Mouse (Mus musculus) midbrain, embryonic 12.5 days (tissue): ENCODE data around the gene Sfmbt2. TPM values are rescaled to one million over a fixed set of nuclear protein-coding genes. Genes with fewer than 3 reads are reported as not detected.
"Not testable (repeated sequence)": the region's sequence is repeated elsewhere in the genome, so short reads cannot be mapped to it uniquely, and the experiment has no call there.

Source experiments
- ATAC-seq: fragments of 200-750 bp; cut with Nextera tagmentation; 2 replicates; pipeline ENCODE4 v1.8.0; 2017; ENCODE audit warnings: low read depth, moderate TSS enrichment, moderate library complexity; ENCODE audit not compliant: low FRiP score
- H3K27ac ChIP-seq: fragments of 300-500 bp; sonication (generic); replicated peaks from 2 replicates; pipeline ENCODE4 v1.5.1; 2016; ENCODE audit warnings: mild to moderate bottlenecking
- H3K27me3 ChIP-seq: fragments of 300-500 bp; sonication (generic); 2 replicates; pipeline ENCODE4 v1.6.1; 2016; ENCODE audit warnings: mild to moderate bottlenecking
- H3K36me3 ChIP-seq: fragments of 300-500 bp; sonication (generic); 2 replicates; pipeline ENCODE4 v1.6.1; 2016
- H3K4me1 ChIP-seq: fragments of 300-500 bp; sonication (generic); 2 replicates; pipeline ENCODE4 v1.6.1; 2016
- H3K4me2 ChIP-seq: fragments of 300-500 bp; sonication (generic); replicated peaks from 2 replicates; pipeline ENCODE4 v1.6.1; 2016; ENCODE audit warnings: mild to moderate bottlenecking, moderate library complexity
- H3K4me3 ChIP-seq: fragments of 300-500 bp; sonication (generic); 2 replicates; pipeline ENCODE4 v1.5.1; 2016; ENCODE audit warnings: mild to moderate bottlenecking
- H3K9ac ChIP-seq: fragments of 300-500 bp; sonication (generic); replicated peaks from 2 replicates; pipeline ENCODE4 v1.6.1; 2016; ENCODE audit warnings: mild to moderate bottlenecking, moderate library complexity
- H3K9me3 ChIP-seq: fragments of 300-500 bp; sonication (generic); 2 replicates; pipeline ENCODE4 v1.6.1; 2016; ENCODE audit warnings: mild to moderate bottlenecking
- WGBS: fragments of 180-500 bp; shearing (Covaris S2); methylation state at CpG from one replicate; pipeline ENCODE4 v1.1.7; 2016; 5-methylcytosine and 5-hydroxymethylcytosine counted together
- polyA plus RNA-seq: library from polyadenylated mRNA; unstranded; fragments of >200 nt; fragmentation: Nextera tagmentation; extraction: Ambion mirVana; gene quantifications from 2 replicates; pipeline ENCODE4 v1.2.1, GENCODE M21; 2016

Sfmbt2 gene
- 1.9 and 2.1 TPM in 2 replicates for polyA plus RNA-seq

DNA sequence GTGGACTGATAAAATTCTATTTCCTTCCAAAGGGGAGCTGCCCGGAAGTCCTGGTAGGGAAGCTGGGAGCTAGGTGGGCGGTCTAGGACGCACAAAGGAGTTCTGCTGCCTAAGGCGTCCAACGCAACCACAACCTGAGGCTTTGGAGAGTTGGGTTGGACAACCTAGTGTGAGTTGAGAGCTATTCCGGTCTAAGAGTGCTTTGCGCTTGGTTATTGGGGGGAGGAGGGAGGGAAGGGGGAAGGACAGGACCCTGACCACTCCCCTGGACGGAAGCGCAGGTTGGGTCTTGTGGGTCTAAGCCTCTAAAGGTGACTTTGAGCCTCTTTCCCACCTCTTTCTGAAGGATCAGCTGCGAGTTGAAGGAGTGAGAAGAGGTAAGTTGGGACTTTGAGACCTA lies at the start of gene Sfmbt2:
TSS of gene Sfmbt2 (plus strand) at position 335 of the 400 bp plus-strand sequence.
- under 1% methylated on average over 10 of the region's 10 CpGs for WGBS
- Histone ChIP-seq H3K27me3 (peaks cover 74% of the 10 kb centered on the region), H3K4me1 (peaks cover 14% of the 10 kb centered on the region), H3K9ac (no peak within 1 kb of the TSS), H3K27ac (no peak within 1 kb of the TSS), H3K9me3 (no peaks in the 10 kb centered on the region), H3K4me2 (no peak within 1 kb of the TSS), H3K4me3 (no peak within 1 kb of the TSS), H3K36me3 (no peaks in the 10 kb centered on the region)
- no peak for ATAC-seq

DNA sequence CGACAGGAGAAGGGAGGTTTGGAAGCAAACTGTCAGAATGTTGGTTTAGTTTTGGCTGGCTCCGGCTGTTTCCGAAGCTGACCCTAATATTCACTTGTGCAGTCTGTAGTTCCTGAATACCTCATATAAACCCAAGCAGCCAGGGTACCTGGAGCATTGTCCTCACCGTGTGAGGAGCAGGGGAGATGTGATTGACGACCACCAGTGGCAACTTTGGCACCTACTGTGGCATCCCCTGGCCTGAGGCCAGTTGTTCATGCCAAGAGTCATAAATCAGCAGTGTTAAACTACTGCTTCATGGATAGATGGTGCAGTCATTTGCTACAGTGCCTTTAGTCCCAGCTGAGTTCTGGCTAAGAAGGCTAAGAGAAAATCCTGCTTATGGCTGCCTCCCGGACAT lies 49.2 kb upstream of the Sfmbt2 start:
- 87% methylated on average over 6 of the region's 6 CpGs for WGBS
- H3K9ac ChIP-seq, result no peak overlapping the region
- H3K27ac ChIP-seq, result no peak overlapping the region

DNA sequence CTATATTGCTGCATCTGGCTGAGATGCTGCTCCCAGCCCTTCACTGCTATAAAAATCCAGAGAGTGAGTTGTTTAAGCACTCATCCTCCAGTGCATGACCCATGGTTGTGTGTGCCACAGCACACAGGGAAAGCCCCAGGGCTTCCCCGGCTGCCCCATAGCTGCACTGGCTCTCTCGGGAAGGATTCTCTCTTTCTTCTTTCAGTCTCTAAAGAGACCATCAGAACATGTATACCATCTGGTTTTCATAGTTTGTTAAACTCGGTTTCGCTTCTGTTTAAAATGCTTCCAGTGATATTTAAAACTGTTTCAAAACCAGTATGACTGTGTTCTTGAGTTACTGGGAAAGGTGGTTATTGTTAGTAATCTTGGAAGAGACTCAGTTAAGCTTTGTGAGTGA lies 47.1 kb upstream of the Sfmbt2 start:
- no peak overlapping the region for H3K4me2 ChIP-seq
- 84% methylated on average over 4 of the region's 4 CpGs for WGBS

More for the DNA sequence above, 49.2 kb upstream of the Sfmbt2 start:
- H3K4me1 ChIP-seq, result no peaks in the 10 kb centered on the region
- no peaks in the 10 kb centered on the region for H3K27me3 ChIP-seq
- H3K36me3 ChIP-seq, result no peaks in the 10 kb centered on the region
- no peak for ATAC-seq
- no peak overlapping the region for H3K4me3 ChIP-seq
- no peak overlapping the region for H3K4me2 ChIP-seq
- H3K9me3 ChIP-seq, result no peaks in the 10 kb centered on the region

DNA sequence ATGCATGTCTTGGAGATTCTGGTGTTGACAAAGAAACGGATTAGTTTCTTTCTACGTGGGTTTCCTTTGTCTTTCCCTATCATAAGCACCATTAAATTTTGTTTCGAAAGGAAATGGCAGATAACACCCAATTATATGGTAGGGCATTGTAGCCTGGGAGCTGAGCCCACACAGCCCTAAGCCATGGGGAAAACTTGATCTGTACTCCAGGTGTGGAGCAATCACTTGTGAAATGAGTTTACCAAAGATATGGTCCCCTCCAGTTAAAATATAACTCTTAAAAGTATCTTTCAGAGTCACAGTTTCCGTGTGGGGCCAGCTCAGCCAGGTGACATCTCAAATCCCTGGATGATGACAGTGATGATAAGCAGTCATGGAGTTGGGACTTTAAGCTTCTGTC lies 45.3 kb upstream of the Sfmbt2 start:
- no peaks in the 10 kb centered on the region for H3K36me3 ChIP-seq
- H3K27ac ChIP-seq, result no peak overlapping the region
- no peak overlapping the region for H3K9ac ChIP-seq
- ATAC-seq, result no peak
- H3K4me3 ChIP-seq, result no peak overlapping the region
- H3K4me1 ChIP-seq, result no peaks in the 10 kb centered on the region
- H3K4me2 ChIP-seq, result no peak overlapping the region
- no peaks in the 10 kb centered on the region for H3K27me3 ChIP-seq
- WGBS, result 83% methylated on average over 4 of the region's 4 CpGs
- no peaks in the 10 kb centered on the region for H3K9me3 ChIP-seq

More for the DNA sequence above, 47.1 kb upstream of the Sfmbt2 start:
- Histone ChIP-seq H3K27me3 (no peaks in the 10 kb centered on the region), H3K4me3 (no peak overlapping the region), H3K27ac (no peak overlapping the region), H3K9ac (no peak overlapping the region), H3K9me3 (no peaks in the 10 kb centered on the region), H3K36me3 (no peaks in the 10 kb centered on the region), H3K4me1 (no peaks in the 10 kb centered on the region)
- no peak for ATAC-seq

DNA sequence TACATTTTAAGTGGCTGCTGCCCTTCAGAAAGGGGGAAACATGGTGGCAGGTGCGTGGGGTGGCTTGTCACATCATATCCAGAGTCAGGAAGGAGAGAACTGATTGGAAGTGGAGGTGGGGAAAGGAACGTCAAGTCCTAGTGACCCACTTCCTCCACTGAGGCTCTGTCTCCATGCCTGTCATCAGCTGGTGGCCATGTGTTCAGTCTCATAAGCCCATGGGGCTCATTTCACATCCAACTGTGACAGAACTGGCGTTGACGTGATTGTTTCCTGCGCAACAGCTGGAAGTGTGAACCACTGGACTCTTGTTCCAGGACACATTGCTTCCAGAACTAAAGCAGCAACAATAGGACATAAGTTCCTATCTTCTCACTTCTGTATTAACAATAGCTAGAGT lies 40.1 kb upstream of the Sfmbt2 start:
- Histone ChIP-seq H3K9me3 (no peaks in the 10 kb centered on the region), H3K9ac (no peak overlapping the region), H3K36me3 (no peaks in the 10 kb centered on the region), H3K4me1 (no peaks in the 10 kb centered on the region), H3K27ac (no peak overlapping the region), H3K4me3 (no peak overlapping the region), H3K27me3 (peaks cover 4% of the 10 kb centered on the region; the same call in 1 of the 2 replicates), H3K4me2 (no peak overlapping the region)
- ATAC-seq, result no peak
- 86% methylated on average over 5 of the region's 5 CpGs for WGBS

DNA sequence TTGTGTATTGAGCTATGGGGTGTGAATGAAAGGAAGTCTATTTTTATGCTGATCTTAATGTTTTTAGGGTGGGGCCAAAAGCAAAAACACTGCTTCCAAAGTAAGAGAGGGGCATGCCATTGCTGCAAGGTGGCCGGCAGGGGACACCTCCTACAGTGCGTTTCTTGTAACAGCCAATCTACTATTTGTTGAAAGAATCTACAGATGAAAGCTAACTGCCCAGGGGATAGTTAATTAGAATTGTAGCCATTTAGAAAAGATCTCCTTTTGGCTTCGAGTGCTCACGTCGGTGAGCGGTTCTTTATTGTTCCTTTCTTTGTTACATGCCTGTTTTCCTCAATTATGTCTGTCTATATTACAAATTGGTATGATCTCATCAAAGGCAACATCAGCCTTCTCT lies 36.0 kb upstream of the Sfmbt2 start:
- ATAC-seq, result no peak
- Histone ChIP-seq H3K36me3 (no peaks in the 10 kb centered on the region), H3K4me1 (no peaks in the 10 kb centered on the region), H3K27me3 (peaks cover 4% of the 10 kb centered on the region; the same call in 1 of the 2 replicates), H3K9ac (no peak overlapping the region), H3K9me3 (no peaks in the 10 kb centered on the region), H3K4me3 (no peak overlapping the region), H3K4me2 (no peak overlapping the region), H3K27ac (no peak overlapping the region)
- WGBS, result 8% methylated on average over 6 of the region's 6 CpGs

DNA sequence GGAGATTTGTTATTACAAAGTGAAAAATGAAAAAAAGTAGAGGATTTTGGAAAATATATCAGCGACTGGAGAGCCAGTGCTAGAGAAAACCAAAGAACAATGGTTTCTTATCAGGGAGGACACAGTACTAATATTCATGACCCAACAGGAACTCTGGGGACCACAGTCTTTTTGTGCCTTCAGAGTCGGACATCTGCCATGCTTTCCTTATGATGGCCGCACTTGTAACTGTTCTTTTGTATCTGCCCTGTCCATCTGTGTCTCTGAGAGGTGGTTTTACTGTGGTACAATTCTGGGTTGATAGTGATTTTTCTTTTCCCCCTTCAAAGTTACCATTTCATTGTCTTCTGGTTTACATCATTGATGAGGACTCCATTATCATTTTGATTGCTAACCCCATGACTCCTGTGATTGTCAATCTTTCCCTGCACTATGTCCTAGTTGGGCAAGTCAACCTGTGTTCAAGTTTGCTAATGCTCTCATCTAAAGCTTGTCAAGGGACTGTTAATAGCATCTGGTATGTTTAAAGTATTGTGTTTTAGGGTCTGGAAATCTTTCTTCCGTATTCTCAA lies 35.2 kb upstream of the Sfmbt2 start:
- ATAC-seq, result no peak
- 61% methylated on average over 4 of the region's 4 CpGs for WGBS
- no peaks in the 10 kb centered on the region for H3K4me1 ChIP-seq

DNA sequence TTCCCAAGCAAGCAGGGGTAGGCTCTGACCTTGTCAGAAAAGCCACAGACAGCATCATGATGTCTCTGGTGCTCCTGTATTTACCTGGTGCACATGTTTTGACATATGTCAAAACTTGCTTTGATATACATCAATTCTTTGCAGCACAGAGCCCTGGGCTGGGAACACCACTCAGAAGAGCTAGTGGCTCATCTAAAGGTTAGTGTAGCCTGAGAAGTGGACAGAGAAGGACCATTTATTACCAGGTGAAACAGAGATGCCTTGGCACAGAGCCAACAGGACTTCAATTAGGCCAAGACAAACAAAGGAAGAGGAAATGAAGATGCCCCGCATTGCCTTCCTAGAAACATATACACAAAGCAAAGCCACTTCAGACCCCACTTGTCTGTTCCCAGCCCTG lies 30.3 kb upstream of the Sfmbt2 start:
- no peaks in the 10 kb centered on the region for H3K4me1 ChIP-seq
- no peak overlapping the region for H3K4me2 ChIP-seq
- WGBS, result 91% methylated on average over 1 of the region's 1 CpGs
- H3K9me3 ChIP-seq, result no peaks in the 10 kb centered on the region
- H3K9ac ChIP-seq, result no peak overlapping the region
- H3K36me3 ChIP-seq, result no peaks in the 10 kb centered on the region
- ATAC-seq, result no peak
- no peaks in the 10 kb centered on the region for H3K27me3 ChIP-seq
- H3K27ac ChIP-seq, result no peak overlapping the region
- no peak overlapping the region for H3K4me3 ChIP-seq

More for the DNA sequence above, 35.2 kb upstream of the Sfmbt2 start:
- Histone ChIP-seq H3K27me3 (peaks cover 4% of the 10 kb centered on the region; the same call in 1 of the 2 replicates), H3K27ac (no peak overlapping the region), H3K9ac (no peak overlapping the region), H3K4me3 (no peak overlapping the region), H3K4me2 (no peak overlapping the region), H3K9me3 (no peaks in the 10 kb centered on the region), H3K36me3 (no peaks in the 10 kb centered on the region)

DNA sequence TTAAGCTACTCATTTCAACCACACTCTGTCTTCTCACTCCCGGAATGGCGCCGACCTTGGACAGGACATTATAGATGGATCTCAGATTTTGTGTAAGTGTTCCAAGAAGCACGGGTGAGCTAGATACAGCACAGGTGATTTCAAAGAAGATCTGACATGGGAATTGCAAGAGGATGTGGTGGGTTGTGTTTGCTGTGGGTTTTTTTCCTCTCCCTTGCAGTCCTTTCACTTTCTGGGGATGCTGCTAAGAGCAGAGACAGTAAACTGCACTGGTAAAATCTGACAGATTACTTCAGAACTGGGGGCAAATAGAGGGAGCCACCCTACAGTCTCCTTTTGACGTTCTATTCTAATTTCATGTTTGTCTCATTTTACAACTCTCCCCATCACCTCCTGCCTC lies 26.8 kb upstream of the Sfmbt2 start:
- Histone ChIP-seq H3K9ac (no peak overlapping the region), H3K27ac (no peak overlapping the region)
- no peak for ATAC-seq

DNA sequence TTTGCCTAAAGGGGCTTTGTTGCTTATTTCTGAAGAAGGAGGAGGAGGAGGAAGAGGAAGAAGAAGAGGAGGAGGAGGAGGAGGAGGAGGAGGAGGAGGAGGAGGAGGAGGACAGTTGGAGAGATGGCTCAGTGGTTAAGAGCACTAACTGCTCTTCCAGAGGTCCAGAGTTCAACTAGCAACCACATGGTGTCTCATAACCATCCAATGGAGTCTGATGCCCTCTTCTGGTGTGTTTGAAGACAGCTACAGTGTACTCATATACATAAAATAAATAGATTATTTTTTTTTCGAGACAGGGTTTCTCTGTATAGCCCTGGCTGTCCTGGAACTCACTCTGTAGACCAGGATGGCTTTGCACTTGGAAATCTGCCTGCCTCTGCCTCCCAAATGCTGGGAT lies 26.2 kb upstream of the Sfmbt2 start:
- not testable (repeated sequence) for H3K9ac ChIP-seq, H3K4me1 ChIP-seq, H3K9me3 ChIP-seq, H3K36me3 ChIP-seq, H3K27me3 ChIP-seq, H3K4me3 ChIP-seq, H3K27ac ChIP-seq, H3K4me2 ChIP-seq, ATAC-seq
- 87% methylated on average over 1 of the region's 1 CpGs for WGBS

More for the DNA sequence above, 26.8 kb upstream of the Sfmbt2 start:
- Histone ChIP-seq H3K27me3 (no peaks in the 10 kb centered on the region), H3K4me3 (no peak overlapping the region), H3K36me3 (no peaks in the 10 kb centered on the region), H3K9me3 (no peaks in the 10 kb centered on the region), H3K4me2 (no peak overlapping the region), H3K4me1 (no peaks in the 10 kb centered on the region)
- WGBS, result 89% methylated on average over 5 of the region's 5 CpGs

DNA sequence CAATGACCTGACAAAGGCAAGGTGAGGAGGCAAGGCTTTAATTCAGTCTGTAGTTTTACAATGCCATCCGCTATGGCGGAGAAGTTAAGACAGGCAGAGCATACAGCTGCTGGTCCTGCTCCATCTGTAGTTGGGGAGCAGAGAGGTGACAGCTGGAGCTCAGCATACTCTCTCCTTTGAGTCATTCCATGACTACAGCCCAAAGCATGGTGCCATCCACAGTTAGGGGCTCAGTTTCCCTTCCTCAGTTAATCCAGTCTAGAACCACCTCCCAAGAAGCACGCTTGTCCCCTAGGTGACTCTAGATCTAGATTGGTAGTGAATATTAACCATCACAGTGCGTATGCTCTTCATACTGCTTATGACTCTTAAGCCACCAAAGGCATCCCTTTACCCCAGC lies 23.1 kb upstream of the Sfmbt2 start:
- 96% methylated on average over 4 of the region's 4 CpGs for WGBS
- 0 out of 2 replicates have a peak, but pooled peaks cover 2% of the 10 kb centered on the region for H3K4me1 ChIP-seq
- H3K4me3 ChIP-seq, result no peak overlapping the region
- no peak overlapping the region for H3K9ac ChIP-seq
- no peaks in the 10 kb centered on the region for H3K27me3 ChIP-seq
- H3K27ac ChIP-seq, result no peak overlapping the region
- no peak for ATAC-seq
- no peaks in the 10 kb centered on the region for H3K9me3 ChIP-seq
- H3K36me3 ChIP-seq, result no peaks in the 10 kb centered on the region
- H3K4me2 ChIP-seq, result no peak overlapping the region

DNA sequence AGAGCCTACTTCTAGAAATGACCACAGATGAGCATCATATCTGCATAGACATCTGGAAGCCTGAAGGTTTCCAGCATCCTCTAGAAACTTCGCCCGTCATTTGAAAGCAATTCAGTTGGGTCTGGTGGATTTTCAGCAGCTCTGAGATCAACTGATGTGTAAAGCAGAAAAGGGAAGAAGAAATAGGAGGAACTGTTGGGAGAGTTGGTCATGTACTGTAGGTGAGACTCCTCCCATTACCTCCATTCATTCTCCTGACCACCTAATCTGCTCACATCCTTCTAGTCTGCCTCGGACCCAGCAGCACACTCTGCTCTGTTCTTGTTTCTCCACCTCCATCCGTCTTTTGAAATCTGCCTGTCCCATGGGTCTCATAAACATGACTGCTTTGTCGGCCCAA lies 22.3 kb upstream of the Sfmbt2 start:
- no peaks in the 10 kb centered on the region for H3K27me3 ChIP-seq
- H3K9ac ChIP-seq, result no peak overlapping the region
- H3K4me1 ChIP-seq, result 0 out of 2 replicates have a peak, but pooled peaks cover 2% of the 10 kb centered on the region
- H3K4me3 ChIP-seq, result no peak overlapping the region
- no peaks in the 10 kb centered on the region for H3K9me3 ChIP-seq
- no peak overlapping the region for H3K4me2 ChIP-seq
- WGBS, result 86% methylated on average over 5 of the region's 5 CpGs
- no peak overlapping the region for H3K27ac ChIP-seq
- no peaks in the 10 kb centered on the region for H3K36me3 ChIP-seq
- no peak for ATAC-seq

DNA sequence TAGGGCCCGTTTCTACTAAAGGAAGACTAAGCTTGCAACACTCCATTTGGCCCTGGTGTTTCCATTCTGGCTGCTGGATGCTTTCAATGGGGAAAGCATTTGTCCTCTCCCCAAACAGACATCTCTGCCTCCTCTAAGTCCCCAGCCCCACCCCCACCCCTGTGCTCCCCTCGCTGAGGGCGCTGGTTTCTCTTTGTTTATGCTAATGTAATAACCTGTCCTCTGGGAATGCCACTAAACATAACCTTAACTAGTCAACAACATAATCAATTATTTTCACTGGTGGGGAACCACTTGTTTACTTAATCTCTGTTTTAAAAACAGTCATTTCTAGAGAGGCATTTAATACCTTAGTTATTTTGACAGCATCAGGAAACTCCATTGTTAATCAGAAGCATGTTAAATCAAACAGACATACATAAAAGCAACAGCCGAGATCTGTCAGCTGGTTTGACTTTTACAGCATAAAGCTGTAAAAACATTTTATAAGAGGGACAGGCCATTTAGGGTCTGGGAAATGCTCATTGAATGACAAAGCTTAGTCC lies 20.0 kb upstream of the Sfmbt2 start:
- Histone ChIP-seq H3K4me3 (no peak overlapping the region), H3K4me2 (no peak overlapping the region), H3K4me1 (0 out of 2 replicates have a peak, but pooled peaks cover 2% of the 10 kb centered on the region), H3K9me3 (no peaks in the 10 kb centered on the region), H3K9ac (no peak overlapping the region), H3K27ac (no peak overlapping the region), H3K27me3 (no peaks in the 10 kb centered on the region), H3K36me3 (no peaks in the 10 kb centered on the region)
- 17% methylated on average over 4 of the region's 4 CpGs for WGBS
- ATAC-seq, result no peak
